ENCODE assay signal across 7 mouse cellular contexts in genomic region chr7:80339793-80340628, GRCm38 (mm10). TPM values are rescaled to one million over a fixed set of nuclear protein-coding genes. Genes with fewer than 3 reads are reported as not detected.
DNase-seq lines count a peak whose midpoint lies in the region; ATAC-seq lines count a peak whose summit lies in the region.

No protein-coding gene starts in this region.

- peak; percentile 97 for DNase-seq in adrenal gland, adult 18-20 months (ENCODE audit: low spot score in 2 of 2)
- DNase-seq in embryo, embryonic 11 days, result peak; percentile 98
- peak; percentile 96 to 97 for DNase-seq in gastrocnemius, postnatal 36 days
- DNase-seq in left cerebral cortex, postnatal 36 days (ENCODE audit: low spot score in 2 of 2), result peak; percentile 97 to 98
- peak; percentile 99 for DNase-seq in midbrain, embryonic 11.5 days (ENCODE audit: low spot score, missing footprints)
- DNase-seq in skeletal muscle tissue, adult 2 months (ENCODE audit: low read depth, low spot score), result peak; percentile 98

- peak overlapping the region; percentile 81 for H3K9ac ChIP-seq in intestine, embryonic 16.5 days (ENCODE audit: low read depth, low read length)
- peak overlapping the region; percentile 75 for H3K9ac ChIP-seq in midbrain, embryonic 11.5 days (ENCODE audit: low read length)

- peaks cover 26% of the 10 kb centered on the region for H3K4me1 ChIP-seq in intestine, embryonic 16.5 days (ENCODE audit: control insufficient read depth, insufficient read depth, low read length)
- H3K4me1 ChIP-seq in midbrain, embryonic 11.5 days (ENCODE audit: control insufficient read depth, insufficient read depth, low read length), result peaks cover 23% of the 10 kb centered on the region

- peak overlapping the region; percentile 91 for H3K4me2 ChIP-seq in intestine, embryonic 16.5 days (ENCODE audit: low read depth, low read length)
- H3K4me2 ChIP-seq in midbrain, embryonic 11.5 days, result peak overlapping the region; percentile 83

- H3K9me3 ChIP-seq in intestine, embryonic 16.5 days (ENCODE audit: control insufficient read depth, low read length), result no peaks in the 10 kb centered on the region
- H3K9me3 ChIP-seq in midbrain, embryonic 11.5 days (ENCODE audit: control insufficient read depth, low read length), result no peaks in the 10 kb centered on the region

- intact Hi-C loops in gastrocnemius, postnatal 36 days (cut with DNase I), result loop anchor here (1.0 kb wide), 1 partner anchor 31 kb away; the partner anchor contains the start of gene Man2a2
- intact Hi-C loops in left cerebral cortex, postnatal 36 days (cut with DNase I), result loop anchor here (1.0 kb wide), 1 partner anchor 30 kb away; no protein-coding TSS in a partner anchor

- ATAC-seq in intestine, embryonic 16.5 days, result peak; percentile 97
- peak; percentile 96 for ATAC-seq in midbrain, embryonic 11.5 days (ENCODE audit: low FRiP score)

- peak overlapping the region; percentile 71 for H3K4me3 ChIP-seq in intestine, embryonic 16.5 days (ENCODE audit: low read length)
- peak overlapping the region; percentile 69 for H3K4me3 ChIP-seq in midbrain, embryonic 11.5 days (ENCODE audit: low read depth, low read length)

- H3K36me3 ChIP-seq in intestine, embryonic 16.5 days (ENCODE audit: control insufficient read depth, insufficient read depth, low read length), result 0 out of 2 replicates have a peak, but pooled peaks cover 5% of the 10 kb centered on the region
- H3K36me3 ChIP-seq in midbrain, embryonic 11.5 days (ENCODE audit: control insufficient read depth, insufficient read depth, low read length), result peaks cover 5% of the 10 kb centered on the region

- under 1% methylated on average over 45 of the region's 45 CpGs for WGBS in intestine, embryonic 16.5 days
- under 1% methylated on average over 45 of the region's 45 CpGs for WGBS in midbrain, embryonic 11.5 days

- peak overlapping the region; percentile 89 for H3K27ac ChIP-seq in intestine, embryonic 16.5 days (ENCODE audit: low read length)
- peak overlapping the region; percentile 60; the same call in 1 of the 2 replicates for H3K27ac ChIP-seq in midbrain, embryonic 11.5 days (ENCODE audit: low read depth, low read length)

- no peaks in the 10 kb centered on the region for H3K27me3 ChIP-seq in intestine, embryonic 16.5 days (replicated peaks; ENCODE audit: control insufficient read depth, insufficient read depth, low read length)
- H3K27me3 ChIP-seq in midbrain, embryonic 11.5 days (ENCODE audit: control insufficient read depth, insufficient read depth, low read length), result no peaks in the 10 kb centered on the region; the same call in 1 of the 2 replicates

RNA-seq across cellular contexts. Expression of gene Unc45a, which starts 0.8 kb away (rescaled TPM):
- total RNA-seq in adrenal gland, adult 18-20 months (2021), result 10 to 100 TPM; 71.5 to 85.8 TPM
- total RNA-seq in gastrocnemius, postnatal 36 days (2021), result 10 to 100 TPM in 1 of 2 experiments, 1 to 10 TPM in 1; 9.7 to 12.1 TPM
- 35.0 and 38.5 TPM in 2 replicates for polyA plus RNA-seq in intestine, embryonic 16.5 days (2015; fragmentation: Nextera tagmentation; extraction: Ambion mirVana)
- total RNA-seq in left cerebral cortex, postnatal 36 days (2021), result 10 to 100 TPM; 36.4 to 39.6 TPM
- polyA plus RNA-seq in midbrain, embryonic 11.5 days (2014; fragmentation: Nextera tagmentation; extraction: Ambion mirVana), result 28.8 and 30.4 TPM in 2 replicates

RNA-seq across cellular contexts. Expression of gene Hddc3, which starts 2.9 kb away (rescaled TPM):
- total RNA-seq in adrenal gland, adult 18-20 months (2021), result 10 to 100 TPM; 38.5 to 45.9 TPM
- total RNA-seq in gastrocnemius, postnatal 36 days (2021), result 10 to 100 TPM; 17.6 to 21.1 TPM
- polyA plus RNA-seq in intestine, embryonic 16.5 days (2015; fragmentation: Nextera tagmentation; extraction: Ambion mirVana), result 15.1 and 18.7 TPM in 2 replicates
- 10 to 100 TPM; 52.9 to 65.7 TPM for total RNA-seq in left cerebral cortex, postnatal 36 days (2021)
- 25.6 and 26.9 TPM in 2 replicates for polyA plus RNA-seq in midbrain, embryonic 11.5 days (2014; fragmentation: Nextera tagmentation; extraction: Ambion mirVana)

RNA-seq across cellular contexts. Expression of gene Rccd1, which starts 15.8 kb away (rescaled TPM):
- total RNA-seq in adrenal gland, adult 18-20 months (2021), result 10 to 100 TPM in 1 of 2 experiments, 1 to 10 TPM in 1; 7.3 to 11.9 TPM
- total RNA-seq in gastrocnemius, postnatal 36 days (2021), result 1 to 10 TPM; 5.2 to 9.9 TPM
- 7.9 and 8.3 TPM in 2 replicates for polyA plus RNA-seq in intestine, embryonic 16.5 days (2015; fragmentation: Nextera tagmentation; extraction: Ambion mirVana)
- total RNA-seq in left cerebral cortex, postnatal 36 days (2021), result 10 to 100 TPM; 13.1 to 17.1 TPM
- polyA plus RNA-seq in midbrain, embryonic 11.5 days (2014; fragmentation: Nextera tagmentation; extraction: Ambion mirVana), result 10.1 and 10.9 TPM in 2 replicates

RNA-seq across cellular contexts. Expression of gene Man2a2, which starts 31.2 kb away (rescaled TPM):
- total RNA-seq in adrenal gland, adult 18-20 months (2021), result 10 to 100 TPM; 76.6 to 88.8 TPM
- total RNA-seq in gastrocnemius, postnatal 36 days (2021), result 100 to 1,000 TPM; 139 to 157 TPM
- 8.0 and 10.0 TPM in 2 replicates for polyA plus RNA-seq in intestine, embryonic 16.5 days (2015; fragmentation: Nextera tagmentation; extraction: Ambion mirVana)
- total RNA-seq in left cerebral cortex, postnatal 36 days (2021), result 100 to 1,000 TPM; 128 to 158 TPM
- 5.8 and 6.9 TPM in 2 replicates for polyA plus RNA-seq in midbrain, embryonic 11.5 days (2014; fragmentation: Nextera tagmentation; extraction: Ambion mirVana)

RNA-seq across cellular contexts. Expression of gene Prc1, which starts 45.8 kb away (rescaled TPM):
- 1 to 10 TPM; 3.6 to 4.6 TPM for total RNA-seq in adrenal gland, adult 18-20 months (2021)
- total RNA-seq in gastrocnemius, postnatal 36 days (2021), result 1 to 10 TPM; 1.2 to 1.3 TPM
- 101 and 102 TPM in 2 replicates for polyA plus RNA-seq in intestine, embryonic 16.5 days (2015; fragmentation: Nextera tagmentation; extraction: Ambion mirVana)
- total RNA-seq in left cerebral cortex, postnatal 36 days (2021), result 1 to 10 TPM in 1 of 2 experiments, under 1 TPM in 1; 0.95 to 1.8 TPM
- polyA plus RNA-seq in midbrain, embryonic 11.5 days (2014; fragmentation: Nextera tagmentation; extraction: Ambion mirVana), result 231 and 232 TPM in 2 replicates

Comparison
In these comparisons a context has a peak if more than half of its experiments do, and no peak if none do; other contexts are left out.
1. Peak in every context shown above with its lines: DNase-seq, ATAC-seq, H3K4me3 ChIP-seq and H3K27ac ChIP-seq.